Mouse (Mus musculus): Measurements from ENCODE around the gene Scai.

The Scai gene

DNA sequence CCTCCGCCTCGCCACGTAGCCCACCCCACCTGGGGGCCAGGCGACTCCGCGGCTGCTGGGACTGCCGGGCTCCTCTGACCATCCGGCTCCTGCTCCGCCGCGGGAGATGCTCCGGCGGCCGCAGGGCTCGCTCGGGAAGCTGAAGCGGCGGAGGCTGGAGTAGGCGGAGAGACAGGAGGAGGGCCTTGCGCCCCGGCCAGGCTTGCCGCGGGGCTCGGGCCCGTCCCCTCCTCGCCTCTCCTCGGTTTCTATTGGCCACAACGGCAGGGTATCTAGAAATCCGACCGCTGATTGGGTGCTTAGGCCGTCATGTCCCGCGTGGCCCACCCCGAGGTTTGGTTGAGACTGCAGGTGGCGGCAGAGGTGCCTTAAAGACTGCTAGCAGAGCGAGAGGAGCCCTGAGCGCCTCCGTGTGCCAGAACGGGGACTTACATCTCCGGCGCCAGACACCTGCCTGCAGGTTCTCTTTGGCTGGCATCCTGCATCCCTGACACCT lies at the start of gene Scai:
Gene Scai (minus strand): TSS at position 174 of the 496 bp plus-strand sequence.
- DNase-seq (ENCODE audit: low spot score in 2 of 2): peak; percentile 98 to 99

GRCm38 (mm10) chr2:39226731-39227130 lies 36.2 kb upstream of the Scai start:
- DNase-seq (ENCODE audit: low spot score in 2 of 2): no peak

DNA sequence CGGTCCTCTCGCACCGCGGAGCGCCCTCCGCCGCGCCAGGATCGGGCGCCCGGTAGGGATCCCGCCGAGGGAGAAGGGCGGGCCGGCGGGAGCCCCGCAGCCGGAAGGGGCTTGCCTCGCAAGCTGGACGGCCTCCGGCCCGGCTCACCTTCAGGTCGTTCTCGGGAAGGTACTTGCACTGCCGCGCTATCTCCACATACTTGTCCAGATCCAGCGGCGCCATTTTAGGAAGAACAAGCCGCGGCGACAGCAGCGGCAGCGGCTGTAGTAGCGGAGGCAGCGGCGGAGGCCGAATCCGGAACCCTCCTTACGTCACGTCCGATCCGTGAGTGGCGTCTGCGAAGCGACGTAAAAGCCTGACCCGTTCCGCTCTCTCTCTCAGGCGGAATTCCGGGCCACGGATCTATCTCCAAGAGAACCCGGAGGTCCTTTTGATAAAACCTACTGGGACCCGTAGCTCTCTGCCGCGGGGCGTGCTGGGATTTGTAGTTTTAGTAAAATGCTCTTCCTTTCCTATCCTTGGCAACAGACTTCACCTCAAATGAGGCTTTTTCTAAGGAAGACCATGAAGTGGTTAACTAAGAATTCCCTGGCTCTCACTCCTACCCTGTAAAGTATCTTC lies 35.6 kb upstream of the Scai start, which contains the start of gene Ppp6c:
Gene Ppp6c (minus strand): TSS at position 433 of the 622 bp plus-strand sequence.
- DNase-seq (ENCODE audit: low spot score in 2 of 2): peak; percentile 92 to 94

DNA sequence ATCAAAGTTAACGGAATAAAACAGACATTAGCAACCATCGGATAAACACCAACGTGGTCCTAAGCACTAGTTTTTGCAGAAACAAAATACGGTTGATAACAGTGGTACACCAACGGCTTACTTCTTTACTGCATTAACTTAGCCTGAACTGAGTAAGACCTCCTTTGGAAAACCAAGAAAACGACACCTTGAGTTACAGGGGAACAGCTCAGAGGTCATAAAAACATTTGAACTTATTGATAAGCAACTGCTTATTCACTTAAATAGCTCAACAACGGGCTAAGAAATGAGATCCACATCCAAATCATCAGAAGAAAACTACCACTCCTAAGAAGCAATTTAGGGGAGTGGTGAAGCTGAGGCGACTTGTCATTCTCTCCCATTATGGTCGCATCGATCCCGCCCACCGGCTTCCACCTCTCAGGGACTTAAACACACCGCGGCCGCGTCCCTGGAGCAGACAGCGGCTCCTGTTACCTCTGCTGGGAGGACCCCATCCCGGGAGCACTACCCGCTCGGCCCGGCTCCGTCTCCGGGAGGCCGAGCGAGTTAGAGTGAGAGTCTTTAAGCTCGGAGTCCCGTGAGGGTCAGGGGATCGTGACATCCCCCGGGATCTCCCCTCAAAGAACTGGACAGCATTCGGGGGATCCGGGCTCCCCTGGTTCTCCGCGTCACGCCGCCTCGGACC lies 34.9 kb upstream of the Scai start:
- peak; percentile 23 to 30 for DNase-seq (ENCODE audit: low spot score in 2 of 2)

DNA sequence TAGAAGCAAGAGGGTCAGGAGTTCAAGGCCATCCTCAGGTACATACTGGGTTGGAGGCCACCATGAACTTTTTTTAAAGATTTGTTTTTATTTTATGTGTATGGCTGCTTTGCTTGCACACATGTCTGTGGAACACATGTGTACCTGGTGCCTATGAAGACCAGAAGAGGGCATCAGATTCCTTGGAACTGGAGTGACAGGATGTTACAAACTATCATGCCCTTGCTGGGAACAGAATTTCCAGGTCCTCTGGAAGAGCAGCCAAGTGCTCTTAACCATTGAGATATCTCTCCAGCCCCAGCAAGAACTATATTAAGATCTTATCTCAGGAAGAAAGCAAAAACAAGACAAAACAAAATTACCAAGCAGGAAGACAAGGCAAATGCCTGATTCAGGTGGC lies 34.1 kb upstream of the Scai start:
- DNase-seq (ENCODE audit: low spot score in 2 of 2): no peak

DNA sequence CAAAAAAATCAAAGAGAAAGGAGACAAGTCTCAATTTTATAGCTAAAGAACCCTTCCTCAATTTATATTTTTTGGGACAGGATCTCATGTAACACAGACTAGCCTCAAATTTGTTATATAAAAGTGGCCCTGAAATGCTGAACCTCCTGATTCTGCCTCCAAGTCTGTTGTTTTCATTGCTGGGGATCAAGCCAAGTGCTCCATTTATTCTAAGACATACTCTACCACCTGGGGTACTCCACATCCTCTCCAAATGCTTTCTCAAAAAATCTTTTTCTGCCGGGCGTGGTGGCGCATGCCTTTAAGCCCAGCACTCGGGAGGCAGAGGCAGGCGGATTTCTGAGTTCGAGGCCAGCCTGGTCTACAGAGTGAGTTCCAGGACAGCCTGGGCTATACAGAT lies 29.5 kb upstream of the Scai start:
- DNase-seq (ENCODE audit: low spot score in 2 of 2): no peak

- no peak for DNase-seq (ENCODE audit: low spot score in 2 of 2)
Measured at GRCm38 (mm10) chr2:39219034-39219433, 28.5 kb upstream of the Scai start.

- no peak for DNase-seq (ENCODE audit: low spot score in 2 of 2)
Measured at GRCm38 (mm10) chr2:39217150-39217549, 26.6 kb upstream of the Scai start.

DNA sequence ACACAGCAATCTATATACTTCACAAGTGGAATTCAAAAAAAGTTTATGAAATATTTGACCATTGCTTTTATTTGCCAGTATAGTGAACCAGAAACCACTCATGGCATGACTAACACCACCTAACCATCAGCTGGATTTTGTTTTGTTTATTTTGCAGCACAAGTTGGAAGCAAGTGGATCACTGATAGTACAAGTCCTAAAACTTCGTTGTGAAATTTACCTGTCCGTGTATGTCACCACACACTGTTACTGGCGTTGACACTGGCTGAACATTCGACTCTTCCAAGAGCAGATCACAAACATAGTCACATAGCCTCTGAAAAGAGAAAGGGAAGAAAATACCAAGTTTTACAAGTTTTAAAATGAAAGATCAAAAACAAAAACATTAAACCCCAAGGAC lies 20.2 kb upstream of the Scai start:
- DNase-seq (ENCODE audit: low spot score in 2 of 2): no peak

GRCm38 (mm10) chr2:39203359-39203758 lies 12.8 kb upstream of the Scai start:
- DNase-seq (ENCODE audit: low spot score in 2 of 2): no peak

DNA sequence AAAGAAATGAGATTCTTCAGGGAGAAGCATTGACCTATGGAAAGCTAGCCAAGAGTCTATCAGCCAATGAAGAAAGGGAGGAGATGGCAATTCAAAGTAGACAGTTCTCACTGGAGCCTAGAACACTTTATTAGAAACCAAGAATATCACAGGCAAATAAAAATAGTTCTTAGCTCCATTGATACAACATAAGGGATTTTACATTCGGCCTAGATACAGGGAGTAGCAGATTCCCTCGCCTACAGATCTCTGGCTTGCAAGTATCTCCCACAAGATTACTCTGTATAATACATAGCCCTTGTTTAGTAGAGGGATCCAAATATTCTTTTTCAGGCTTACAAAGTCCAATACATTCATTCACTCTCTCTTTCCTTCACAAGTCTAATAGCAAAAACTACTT lies 4.3 kb upstream of the Scai start:
- no peak for DNase-seq (ENCODE audit: low spot score in 2 of 2)

DNA sequence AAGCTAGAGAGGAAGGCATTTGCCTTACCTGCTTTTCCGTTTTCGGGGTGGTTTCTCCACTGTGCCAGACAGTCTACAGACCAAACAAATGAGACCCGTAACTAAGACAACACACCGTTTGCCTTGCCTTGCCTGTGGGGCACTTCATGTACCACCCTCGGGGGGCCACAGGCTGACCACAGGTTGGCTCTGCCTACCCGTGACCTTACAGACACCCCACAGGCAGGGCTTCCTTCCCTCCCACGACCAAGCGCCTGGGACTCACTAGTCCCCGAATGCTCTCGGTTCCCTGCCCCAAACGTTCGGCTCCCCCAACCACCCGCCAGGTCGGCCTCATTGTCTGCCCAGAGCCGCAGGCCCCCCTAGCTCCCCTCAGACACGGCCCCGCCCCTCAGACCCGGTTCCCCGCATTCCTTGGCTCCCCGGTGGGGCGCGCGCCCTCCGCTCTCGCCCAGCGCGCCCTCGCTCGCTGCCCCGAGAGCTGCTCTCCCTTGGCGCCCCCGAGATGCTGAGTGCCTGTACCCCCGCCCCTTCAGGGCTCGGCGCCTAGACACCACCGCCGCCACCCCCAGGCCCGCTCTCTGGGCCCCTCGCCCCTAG lies 473 bp downstream of the Scai start:
- DNase-seq (ENCODE audit: low spot score in 2 of 2): peak; percentile 32 to 43

GRCm38 (mm10) chr2:39185942-39186341 lies 4.6 kb downstream of the Scai start:
- no peak for DNase-seq (ENCODE audit: low spot score in 2 of 2)

DNA sequence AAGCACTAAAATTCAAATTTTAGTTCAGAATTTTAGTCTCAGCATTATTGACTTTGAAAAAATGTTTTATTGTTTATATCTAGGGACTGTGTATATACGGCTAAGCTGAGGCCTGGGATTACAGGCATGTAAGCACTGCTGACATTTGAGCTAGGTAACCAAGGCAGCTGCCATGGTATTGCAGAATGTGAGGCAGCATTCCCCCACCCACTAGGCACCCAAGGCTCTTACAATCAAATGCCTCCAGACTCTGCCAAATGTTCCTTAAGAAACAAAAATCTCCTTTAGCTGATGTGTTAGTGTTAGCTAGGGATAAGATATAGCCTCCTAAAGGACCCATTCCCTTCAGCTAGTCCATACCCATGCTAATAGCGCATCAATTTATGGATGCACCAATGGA lies 6.9 kb downstream of the Scai start:
- DNase-seq (ENCODE audit: low spot score in 2 of 2): no peak

GRCm38 (mm10) chr2:39160996-39161395 lies 29.5 kb downstream of the Scai start:
- no peak for DNase-seq (ENCODE audit: low spot score in 2 of 2)

DNA sequence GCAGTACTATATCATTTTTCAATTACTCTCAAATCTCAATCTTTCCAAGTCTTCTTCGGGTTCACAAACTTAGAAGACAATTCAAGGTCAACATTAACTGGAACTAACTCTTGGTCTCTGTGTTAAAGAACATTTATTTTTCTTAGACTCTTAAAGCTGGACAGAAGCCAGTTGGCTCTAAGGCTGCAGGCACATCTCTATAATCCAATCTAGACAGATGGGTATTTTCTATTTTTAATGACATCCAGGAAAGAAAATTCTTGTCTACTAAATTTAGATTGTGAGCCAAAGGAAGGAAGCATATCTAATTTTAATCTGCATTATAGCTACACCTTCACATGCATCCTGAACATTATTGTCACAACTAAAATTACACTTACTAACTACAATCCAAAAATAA lies 32.6 kb downstream of the Scai start:
- no peak for DNase-seq (ENCODE audit: low spot score in 2 of 2)

GRCm38 (mm10) chr2:39156821-39157220 lies 33.7 kb downstream of the Scai start:
- no peak for DNase-seq (ENCODE audit: low spot score in 2 of 2)

GRCm38 (mm10) chr2:39150943-39151342 lies 39.6 kb downstream of the Scai start:
- no peak for DNase-seq (ENCODE audit: low spot score in 2 of 2)

DNA sequence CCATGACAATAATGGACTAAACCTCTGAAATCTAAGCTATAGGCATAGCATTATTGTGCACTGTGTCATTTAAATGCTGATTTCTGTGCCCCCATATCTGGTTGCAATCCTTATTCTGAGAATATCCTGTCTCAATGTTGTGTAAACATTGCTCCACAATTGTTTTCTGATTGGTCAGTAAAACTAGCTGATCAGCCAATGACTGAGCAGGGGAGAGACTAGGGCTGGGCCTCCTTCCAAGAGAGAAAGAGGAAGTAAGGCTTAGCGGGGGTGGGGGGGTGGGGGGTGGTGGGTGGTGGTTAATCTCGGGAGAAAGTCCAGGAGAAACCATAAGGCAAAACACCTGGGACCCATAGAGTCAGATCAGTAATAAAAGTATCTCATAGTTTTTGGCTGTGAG lies 42.5 kb downstream of the Scai start:
- peak in 1 of 2 experiments; percentile 6 for DNase-seq (ENCODE audit: low spot score in 2 of 2)

- DNase-seq (ENCODE audit: low spot score in 2 of 2): no peak
Measured at GRCm38 (mm10) chr2:39146469-39146868, 44.1 kb downstream of the Scai start.

DNA sequence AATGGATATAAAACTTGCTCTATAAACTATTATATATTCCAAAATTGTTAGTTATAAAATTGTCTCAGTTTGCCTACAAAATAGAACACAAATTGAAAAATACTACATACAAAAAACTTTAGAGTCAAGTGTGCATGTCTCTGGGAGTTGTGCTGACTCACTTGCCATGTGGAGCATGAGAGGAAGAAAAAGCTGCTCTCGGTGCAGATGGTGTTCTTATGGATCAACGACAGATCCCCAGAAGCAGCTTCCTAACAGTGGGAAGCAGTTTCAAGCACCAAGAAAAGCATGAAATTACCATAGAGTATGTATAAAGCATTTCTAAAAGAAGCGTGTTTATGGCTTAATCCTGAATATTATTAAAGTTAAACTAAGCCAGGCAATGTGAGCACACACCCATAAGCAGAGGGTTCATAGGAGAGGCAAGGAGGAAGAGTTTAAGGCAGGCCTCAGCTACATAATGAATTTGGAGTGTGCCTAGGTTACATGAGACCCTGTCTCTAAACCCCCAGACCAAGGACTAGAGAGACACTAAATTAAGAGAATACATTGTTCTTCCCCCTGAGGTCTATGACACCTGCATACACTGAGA lies 48.1 kb downstream of the Scai start:
- no peak for DNase-seq (ENCODE audit: low spot score in 2 of 2)

Data from spleen, postnatal 36 days (tissue).